Mouse (Mus musculus): Measurements from ENCODE around the gene Pmel. TPM values are rescaled to one million over a fixed set of nuclear protein-coding genes. Genes with fewer than 3 reads are reported as not detected.
"Not testable (repeated sequence)": the region's sequence is repeated elsewhere in the genome, so short reads cannot be mapped to it uniquely, and the experiment has no call there.

Pmel gene
- polyA plus RNA-seq, 1 experiment from 2014 or later, result 5.8 TPM

GRCm38 (mm10) chr10:128715559-128716537 lies 11.9 kb downstream of the Pmel start:
- Histone ChIP-seq H3K9me3 (ENCODE audit: control insufficient read depth, low read length) (no peaks in the 10 kb centered on the region), H3K4me2 (replicated peaks; ENCODE audit: low read depth, low read length) (no peak overlapping the region), H3K27ac (ENCODE audit: low read depth, low read length) (no peak overlapping the region), H3K9ac (ENCODE audit: low read depth, low read length) (no peak overlapping the region), H3K27me3 (ENCODE audit: control insufficient read depth, insufficient read depth, low read length) (no peaks in the 10 kb centered on the region), H3K4me3 (ENCODE audit: low read depth, low read length) (no peak overlapping the region), H3K4me1 (replicated peaks; ENCODE audit: control insufficient read depth, insufficient read depth, low read length) (no peaks in the 10 kb centered on the region), H3K36me3 (ENCODE audit: control insufficient read depth, insufficient read depth, low read length) (no peaks in the 10 kb centered on the region)
- ATAC-seq (ENCODE audit: low FRiP score) (no peak), DNase-seq (ENCODE audit: low spot score) (no peak)
- WGBS, result 85% methylated on average over 19 of the region's 19 CpGs

- not testable (repeated sequence) for H3K4me3 ChIP-seq (ENCODE audit: low read depth, low read length); H3K27ac ChIP-seq (ENCODE audit: low read depth, low read length); H3K4me2 ChIP-seq (replicated peaks; ENCODE audit: low read depth, low read length); ATAC-seq (ENCODE audit: low FRiP score); H3K27me3 ChIP-seq (ENCODE audit: control insufficient read depth, insufficient read depth, low read length); H3K4me1 ChIP-seq (replicated peaks; ENCODE audit: control insufficient read depth, insufficient read depth, low read length); DNase-seq (ENCODE audit: low spot score); H3K9me3 ChIP-seq (ENCODE audit: control insufficient read depth, low read length); H3K36me3 ChIP-seq (ENCODE audit: control insufficient read depth, insufficient read depth, low read length); H3K9ac ChIP-seq (ENCODE audit: low read depth, low read length)
- WGBS, result 77% methylated on average over 3 of the region's 4 CpGs
Observed at GRCm38 (mm10) chr10:128725466-128725865, 21.5 kb downstream of the Pmel start.

- Histone ChIP-seq H3K36me3 (ENCODE audit: control insufficient read depth, insufficient read depth, low read length) (no peaks in the 10 kb centered on the region), H3K9ac (ENCODE audit: low read depth, low read length) (no peak overlapping the region), H3K4me1 (replicated peaks; ENCODE audit: control insufficient read depth, insufficient read depth, low read length) (no peaks in the 10 kb centered on the region), H3K27me3 (ENCODE audit: control insufficient read depth, insufficient read depth, low read length) (no peaks in the 10 kb centered on the region; the same call in 1 of the 2 replicates), H3K27ac (ENCODE audit: low read depth, low read length) (no peak overlapping the region), H3K4me3 (ENCODE audit: low read depth, low read length) (no peak overlapping the region), H3K9me3 (ENCODE audit: control insufficient read depth, low read length) (no peaks in the 10 kb centered on the region), H3K4me2 (replicated peaks; ENCODE audit: low read depth, low read length) (no peak overlapping the region)
- no peak for DNase-seq (ENCODE audit: low spot score)
- WGBS, result 89% methylated on average over 5 of the region's 5 CpGs
- no peak for ATAC-seq (ENCODE audit: low FRiP score)
Observed at GRCm38 (mm10) chr10:128728059-128728458, 24.1 kb downstream of the Pmel start.

DNA sequence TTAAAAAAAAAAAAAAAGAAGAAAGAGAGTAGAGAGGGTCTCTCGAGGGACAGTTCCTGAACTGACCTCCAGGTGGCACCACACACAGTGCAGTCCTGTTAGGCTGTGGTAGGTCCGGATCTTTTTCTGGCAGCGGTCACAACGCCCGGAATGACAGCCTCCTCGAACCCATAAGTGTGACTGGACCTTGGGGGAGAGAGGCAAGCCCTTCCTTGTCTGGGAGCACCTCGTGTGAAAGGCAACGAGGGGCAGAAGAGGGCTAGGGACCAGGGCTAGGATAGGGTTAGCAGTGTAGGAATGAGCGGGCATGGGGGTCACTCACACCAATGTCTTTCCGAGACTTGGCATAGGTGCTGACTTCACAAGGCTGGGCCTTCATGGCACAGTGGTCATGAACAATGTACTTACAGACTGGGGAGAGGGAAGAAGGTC lies 27.0 kb downstream of the Pmel start:
- H3K9me3 ChIP-seq (ENCODE audit: control insufficient read depth, low read length), result no peaks in the 10 kb centered on the region
- H3K4me3 ChIP-seq (ENCODE audit: low read depth, low read length), result no peak overlapping the region
- no peaks in the 10 kb centered on the region for H3K4me1 ChIP-seq (replicated peaks; ENCODE audit: control insufficient read depth, insufficient read depth, low read length)
- 26% methylated on average over 10 of the region's 10 CpGs for WGBS
- no peaks in the 10 kb centered on the region; the same call in 1 of the 2 replicates for H3K27me3 ChIP-seq (ENCODE audit: control insufficient read depth, insufficient read depth, low read length)
- ATAC-seq (ENCODE audit: low FRiP score), result peak; percentile 68
- H3K9ac ChIP-seq (ENCODE audit: low read depth, low read length), result no peak overlapping the region
- H3K36me3 ChIP-seq (ENCODE audit: control insufficient read depth, insufficient read depth, low read length), result no peaks in the 10 kb centered on the region
- peak; percentile 79 for DNase-seq (ENCODE audit: low spot score)
- H3K4me2 ChIP-seq (replicated peaks; ENCODE audit: low read depth, low read length), result no peak overlapping the region
- no peak overlapping the region for H3K27ac ChIP-seq (ENCODE audit: low read depth, low read length)

DNA sequence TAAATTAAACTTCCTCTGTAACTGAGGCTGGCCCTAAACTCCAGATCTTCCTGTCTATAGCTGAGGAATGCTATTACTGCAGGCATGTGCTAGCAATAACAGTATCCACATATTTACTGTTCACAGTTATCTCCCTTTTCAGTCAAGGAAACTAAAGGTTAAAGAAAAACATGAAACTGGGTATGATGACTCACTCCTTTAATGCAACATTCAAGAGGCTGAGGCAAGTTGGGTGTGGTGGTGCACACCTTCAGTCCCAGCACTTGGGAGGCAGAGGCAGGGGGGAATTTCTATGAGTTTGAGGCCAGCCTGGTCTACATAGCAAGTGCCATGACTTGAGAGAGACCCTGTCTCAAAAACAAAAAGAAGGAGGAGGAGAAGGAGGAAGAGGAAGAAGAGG lies 28.0 kb downstream of the Pmel start:
- no peak overlapping the region for H3K4me3 ChIP-seq (ENCODE audit: low read depth, low read length)
- no peak overlapping the region for H3K4me2 ChIP-seq (replicated peaks; ENCODE audit: low read depth, low read length)
- no peak for ATAC-seq (ENCODE audit: low FRiP score)
- H3K9me3 ChIP-seq (ENCODE audit: control insufficient read depth, low read length), result no peaks in the 10 kb centered on the region
- H3K9ac ChIP-seq (ENCODE audit: low read depth, low read length), result no peak overlapping the region
- no peaks in the 10 kb centered on the region for H3K4me1 ChIP-seq (replicated peaks; ENCODE audit: control insufficient read depth, insufficient read depth, low read length)
- H3K36me3 ChIP-seq (ENCODE audit: control insufficient read depth, insufficient read depth, low read length), result no peaks in the 10 kb centered on the region
- no peak overlapping the region for H3K27ac ChIP-seq (ENCODE audit: low read depth, low read length)
- no peaks in the 10 kb centered on the region; the same call in 1 of the 2 replicates for H3K27me3 ChIP-seq (ENCODE audit: control insufficient read depth, insufficient read depth, low read length)
- no peak for DNase-seq (ENCODE audit: low spot score)

DNA sequence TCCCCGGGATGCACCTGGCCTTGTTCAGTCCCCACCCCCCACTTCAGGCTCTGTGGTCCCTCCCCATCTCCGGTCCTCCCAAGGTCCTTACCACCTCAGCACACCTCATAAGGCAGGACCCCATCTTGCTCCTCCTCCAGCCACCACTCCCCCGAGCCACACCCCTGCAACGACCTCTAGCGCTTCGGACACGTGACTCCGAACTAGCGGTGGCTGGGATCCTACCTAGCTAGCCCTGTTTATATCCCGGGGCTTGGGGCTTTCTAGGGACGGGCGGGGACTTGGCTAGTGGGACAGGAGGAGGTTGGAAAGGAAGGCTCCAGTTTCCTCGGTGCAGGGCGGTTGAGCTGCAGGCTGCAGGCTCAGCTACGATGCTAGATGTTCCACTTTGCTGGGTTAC lies 33.4 kb downstream of the Pmel start:
- H3K4me2 ChIP-seq (replicated peaks; ENCODE audit: low read depth, low read length), result peak overlapping the region; percentile 31
- H3K27ac ChIP-seq (ENCODE audit: low read depth, low read length), result no peak overlapping the region
- H3K27me3 ChIP-seq (ENCODE audit: control insufficient read depth, insufficient read depth, low read length), result peaks cover 8% of the 10 kb centered on the region
- WGBS, result 3% methylated on average over 15 of the region's 15 CpGs
- H3K36me3 ChIP-seq (ENCODE audit: control insufficient read depth, insufficient read depth, low read length), result no peaks in the 10 kb centered on the region
- peak; percentile 49 for ATAC-seq (ENCODE audit: low FRiP score)
- 0 out of 2 replicates have a peak overlapping the region, but pooled peaks have one; percentile 19 for H3K9ac ChIP-seq (ENCODE audit: low read depth, low read length)
- H3K4me3 ChIP-seq (ENCODE audit: low read depth, low read length), result peak overlapping the region; percentile 4; the same call in 1 of the 2 replicates
- no peaks in the 10 kb centered on the region for H3K9me3 ChIP-seq (ENCODE audit: control insufficient read depth, low read length)
- DNase-seq (ENCODE audit: low spot score), result peak; percentile 25
- peaks cover 2% of the 10 kb centered on the region; the same call in 1 of the 2 replicates for H3K4me1 ChIP-seq (replicated peaks; ENCODE audit: control insufficient read depth, insufficient read depth, low read length)

- Histone ChIP-seq H3K4me2 (replicated peaks; ENCODE audit: low read depth, low read length) (no peak overlapping the region), H3K9me3 (ENCODE audit: control insufficient read depth, low read length) (no peaks in the 10 kb centered on the region), H3K4me1 (replicated peaks; ENCODE audit: control insufficient read depth, insufficient read depth, low read length) (peaks cover 6% of the 10 kb centered on the region; the same call in 1 of the 2 replicates), H3K27me3 (ENCODE audit: control insufficient read depth, insufficient read depth, low read length) (peaks cover 29% of the 10 kb centered on the region), H3K36me3 (ENCODE audit: control insufficient read depth, insufficient read depth, low read length) (no peaks in the 10 kb centered on the region), H3K4me3 (ENCODE audit: low read depth, low read length) (no peak overlapping the region), H3K27ac (ENCODE audit: low read depth, low read length) (no peak overlapping the region), H3K9ac (ENCODE audit: low read depth, low read length) (no peak overlapping the region)
- ATAC-seq (ENCODE audit: low FRiP score), result no peak
- WGBS, result 60% methylated on average over 2 of the region's 2 CpGs
- no peak for DNase-seq (ENCODE audit: low spot score)
Observed at GRCm38 (mm10) chr10:128740296-128740695, 36.3 kb downstream of the Pmel start.

- H3K27ac ChIP-seq (ENCODE audit: low read depth, low read length), result no peak overlapping the region
- DNase-seq (ENCODE audit: low spot score), result no peak
- no peak for ATAC-seq (ENCODE audit: low FRiP score)
- no peak overlapping the region for H3K9ac ChIP-seq (ENCODE audit: low read depth, low read length)
- H3K36me3 ChIP-seq (ENCODE audit: control insufficient read depth, insufficient read depth, low read length), result no peaks in the 10 kb centered on the region
- no peak overlapping the region for H3K4me3 ChIP-seq (ENCODE audit: low read depth, low read length)
- no peak overlapping the region for H3K4me2 ChIP-seq (replicated peaks; ENCODE audit: low read depth, low read length)
- 44% methylated on average over 4 of the region's 4 CpGs for WGBS
- H3K9me3 ChIP-seq (ENCODE audit: control insufficient read depth, low read length), result no peaks in the 10 kb centered on the region
- H3K27me3 ChIP-seq (ENCODE audit: control insufficient read depth, insufficient read depth, low read length), result peaks cover 29% of the 10 kb centered on the region
- H3K4me1 ChIP-seq (replicated peaks; ENCODE audit: control insufficient read depth, insufficient read depth, low read length), result 0 out of 2 replicates have a peak, but pooled peaks cover 4% of the 10 kb centered on the region
Observed at GRCm38 (mm10) chr10:128742616-128743015, 38.6 kb downstream of the Pmel start.

Data from hindbrain, embryonic 11.5 days (tissue).